Mouse (Mus musculus) stomach, postnatal 0 days (tissue): ENCODE results near the gene Cxcl2. TPM values are rescaled to one million over a fixed set of nuclear protein-coding genes. Genes with fewer than 3 reads are reported as not detected.

Experiments used
- ATAC-seq: fragments of 200-750 bp; cut with Nextera tagmentation; 2 replicates; pipeline ENCODE4 v1.8.0; 2017; ENCODE audit not compliant: low FRiP score, low TSS enrichment
- DNase-seq: peaks from one replicate; pipeline ENCODE4 v3.0.0-alpha.2; 2016; ENCODE audit warnings: low spot score
- H3K27ac ChIP-seq: fragments of 300-500 bp; sonication (generic); replicated peaks from 2 replicates; pipeline ENCODE4 v1.5.1; 2014; ENCODE audit warnings: mild to moderate bottlenecking, control low read depth
- H3K27me3 ChIP-seq: fragments of 300-500 bp; sonication (generic); 2 replicates; pipeline ENCODE4 v1.6.1; 2014; ENCODE audit warnings: low read length; ENCODE audit not compliant: control insufficient read depth, insufficient read depth
- H3K36me3 ChIP-seq: fragments of 300-500 bp; sonication (generic); 2 replicates; pipeline ENCODE4 v1.6.1; 2014; ENCODE audit warnings: low read length, mixed read lengths; ENCODE audit not compliant: control insufficient read depth, insufficient read depth
- H3K4me1 ChIP-seq: fragments of 300-500 bp; sonication (generic); replicated peaks from 2 replicates; pipeline ENCODE4 v1.6.1; 2014; ENCODE audit warnings: antibody characterized with exemption; ENCODE audit not compliant: control insufficient read depth, insufficient read depth
- H3K4me2 ChIP-seq: fragments of 300-500 bp; sonication (generic); replicated peaks from 2 replicates; pipeline ENCODE4 v1.6.1; 2014; ENCODE audit warnings: low read depth, mild to moderate bottlenecking, control low read depth, moderate library complexity
- H3K4me3 ChIP-seq: fragments of 300-500 bp; sonication (generic); 2 replicates; pipeline ENCODE4 v1.5.1; 2014; ENCODE audit warnings: low read depth, low read length, control low read depth
- H3K9ac ChIP-seq: fragments of 300-500 bp; sonication (generic); 2 replicates; pipeline ENCODE4 v1.6.1; 2014; ENCODE audit warnings: mild to moderate bottlenecking, low read length, control low read depth, mixed read lengths
- H3K9me3 ChIP-seq: fragments of 300-500 bp; sonication (generic); 2 replicates; pipeline ENCODE4 v1.6.1; 2016; ENCODE audit warnings: low read length; ENCODE audit not compliant: control insufficient read depth
- CTCF ChIP-seq: IDR thresholded peaks from 2 replicates; pipeline ENCODE4 v1.5.1; 2016; ENCODE audit warnings: antibody characterized with exemption, low read depth, mild to moderate bottlenecking, moderate library complexity
- EP300 ChIP-seq: optimal IDR thresholded peaks from 2 replicates; pipeline ENCODE3; 2016; ENCODE audit warnings: antibody characterized with exemption
- WGBS: fragments of 180-500 bp; shearing (Covaris S2); extraction: QIAGEN DNeasy Blood & Tissue Kit; methylation state at CpG from one replicate; pipeline ENCODE4 v1.1.7; 2014; 5-methylcytosine and 5-hydroxymethylcytosine counted together
- polyA plus RNA-seq: library from polyadenylated mRNA; unstranded; fragments of >200 nt; fragmentation: Nextera tagmentation; extraction: Ambion mirVana; gene quantifications from 2 replicates; pipeline ENCODE4 v1.2.1, GENCODE M21; 2015

Cxcl2 gene
- polyA plus RNA-seq, 1 experiment from 2014 or later: 0.16 TPM

GRCm38 (mm10) chr5:90951475-90951874 is 47.8 kb downstream of the Cxcl2 start:
- DNase-seq (no peak), ATAC-seq (no peak)
- Histone ChIP-seq H3K4me1 (no peaks in the 10 kb centered on the region), H3K27ac (no peak overlapping the region), H3K9me3 (no peaks in the 10 kb centered on the region), H3K36me3 (no peaks in the 10 kb centered on the region), H3K4me3 (no peak overlapping the region), H3K9ac (no peak overlapping the region), H3K27me3 (no peaks in the 10 kb centered on the region), H3K4me2 (no peak overlapping the region)
- TF ChIP-seq EP300: no peak
- TF ChIP-seq CTCF: peak; percentile 87
- WGBS: 28% methylated on average over 2 of the region's 2 CpGs

- WGBS: 76% methylated on average over 8 of the region's 8 CpGs
- no peak overlapping the region for H3K27ac ChIP-seq
- ATAC-seq (no peak), DNase-seq (no peak)
- H3K9me3 ChIP-seq: no peaks in the 10 kb centered on the region
- no peaks in the 10 kb centered on the region for H3K27me3 ChIP-seq
- H3K9ac ChIP-seq: no peak overlapping the region
- H3K4me3 ChIP-seq: no peak overlapping the region
- no peaks in the 10 kb centered on the region for H3K4me1 ChIP-seq
- TF ChIP-seq CTCF: peak; percentile 74
- TF ChIP-seq EP300: no peak
- no peaks in the 10 kb centered on the region for H3K36me3 ChIP-seq
- H3K4me2 ChIP-seq: no peak overlapping the region
Measured at GRCm38 (mm10) chr5:90952731-90953481, 49.2 kb downstream of the Cxcl2 start.

Other genes with a start within 250 kb of the Cxcl2 start
- gene Cxcl5, start 144.5 kb upstream of the Cxcl2 start, polyA plus RNA-seq: 0.05 and 0.10 TPM in 2 replicates
- gene Ppbp, start 135.4 kb upstream of the Cxcl2 start, polyA plus RNA-seq: 4.4 and 16.9 TPM in 2 replicates
- 159 and 216 TPM in 2 replicates for gene Pf4, start 131.4 kb upstream of the Cxcl2 start, polyA plus RNA-seq
- gene Cxcl3, start 117.8 kb upstream of the Cxcl2 start, polyA plus RNA-seq: 0.05 and 0.10 TPM in 2 replicates
- gene Cxcl15, start 109.3 kb upstream of the Cxcl2 start, polyA plus RNA-seq: 0.58 and 0.70 TPM in 2 replicates
- 0.38 and 0.93 TPM in 2 replicates for gene Cxcl1, start 12.6 kb upstream of the Cxcl2 start, polyA plus RNA-seq
- gene Mthfd2l, start 27.2 kb downstream of the Cxcl2 start, polyA plus RNA-seq: 44.2 and 45.5 TPM in 2 replicates
- gene Epgn, start 123.6 kb downstream of the Cxcl2 start, polyA plus RNA-seq: 0.12 and 0.17 TPM in 2 replicates
- 3.2 and 3.3 TPM in 2 replicates for gene Ereg, start 170.8 kb downstream of the Cxcl2 start, polyA plus RNA-seq
- gene Areg, start 235.7 kb downstream of the Cxcl2 start, polyA plus RNA-seq: 14.4 and 14.9 TPM in 2 replicates